Mouse (Mus musculus): ENCODE data around the gene Cav2. TPM values are rescaled to one million over a fixed set of nuclear protein-coding genes. Genes with fewer than 3 reads are reported as not detected.

Gene Cav2
- 7.7 and 10.2 TPM in 2 replicates for polyA plus RNA-seq (2016; fragmentation: Nextera tagmentation; extraction: Ambion mirVana)

- H3K4me3 ChIP-seq: peak within 1 kb of the TSS; percentile 51
- peak within 1 kb of the TSS; percentile 69 for H3K9ac ChIP-seq
- peaks cover 7% of the 10 kb centered on the region; the same call in 1 of the 2 replicates for H3K27me3 ChIP-seq (replicated peaks)
- no peaks in the 10 kb centered on the region for H3K9me3 ChIP-seq
- peak; percentile 93 for ATAC-seq (ENCODE audit: low FRiP score, low read depth)
- H3K36me3 ChIP-seq: no peaks in the 10 kb centered on the region
- under 1% methylated on average over 40 of the region's 40 CpGs for WGBS
- H3K4me1 ChIP-seq: peaks cover 14% of the 10 kb centered on the region
- H3K4me2 ChIP-seq (replicated peaks): peak within 1 kb of the TSS; percentile 96
- no peak within 1 kb of the TSS for H3K27ac ChIP-seq
Observed at GRCm38 (mm10) chr6:17280939-17281756, at the start of gene Cav2. TSS of gene Cav2 (plus strand) at chr6:17281185.

GRCm38 (mm10) chr6:17239693-17240092 is 41.3 kb upstream of the Cav2 start:
- Histone ChIP-seq H3K4me2 (replicated peaks) (no peak overlapping the region), H3K9ac (no peak overlapping the region), H3K27me3 (replicated peaks) (no peaks in the 10 kb centered on the region), H3K4me3 (no peak overlapping the region), H3K9me3 (no peaks in the 10 kb centered on the region), H3K27ac (no peak overlapping the region), H3K36me3 (no peaks in the 10 kb centered on the region), H3K4me1 (no peaks in the 10 kb centered on the region)
- ATAC-seq (ENCODE audit: low FRiP score, low read depth): no peak
- 82% methylated on average over 1 of the region's 1 CpGs for WGBS

- ATAC-seq (ENCODE audit: low FRiP score, low read depth): no peak
- Histone ChIP-seq H3K27ac (no peak overlapping the region), H3K4me3 (no peak overlapping the region), H3K4me1 (no peaks in the 10 kb centered on the region), H3K36me3 (no peaks in the 10 kb centered on the region), H3K4me2 (replicated peaks) (no peak overlapping the region), H3K9me3 (no peaks in the 10 kb centered on the region), H3K27me3 (replicated peaks) (no peaks in the 10 kb centered on the region), H3K9ac (no peak overlapping the region)
- WGBS: 85% methylated on average over 1 of the region's 1 CpGs
Observed at GRCm38 (mm10) chr6:17241013-17241412, 40.0 kb upstream of the Cav2 start.

GRCm38 (mm10) chr6:17246959-17247358 is 34.0 kb upstream of the Cav2 start:
- Histone ChIP-seq H3K9me3 (no peaks in the 10 kb centered on the region), H3K4me1 (no peaks in the 10 kb centered on the region), H3K27me3 (replicated peaks) (no peaks in the 10 kb centered on the region), H3K36me3 (no peaks in the 10 kb centered on the region), H3K4me2 (replicated peaks) (no peak overlapping the region), H3K4me3 (no peak overlapping the region), H3K9ac (no peak overlapping the region), H3K27ac (no peak overlapping the region)
- no peak for ATAC-seq (ENCODE audit: low FRiP score, low read depth)
- 95% methylated on average over 2 of the region's 2 CpGs for WGBS

GRCm38 (mm10) chr6:17247673-17248072 is 33.3 kb upstream of the Cav2 start:
- Histone ChIP-seq H3K4me3 (no peak overlapping the region), H3K9me3 (no peaks in the 10 kb centered on the region), H3K27me3 (replicated peaks) (no peaks in the 10 kb centered on the region), H3K4me1 (no peaks in the 10 kb centered on the region), H3K36me3 (no peaks in the 10 kb centered on the region), H3K4me2 (replicated peaks) (no peak overlapping the region), H3K27ac (no peak overlapping the region), H3K9ac (no peak overlapping the region)
- 94% methylated on average over 3 of the region's 3 CpGs for WGBS
- no peak for ATAC-seq (ENCODE audit: low FRiP score, low read depth)

GRCm38 (mm10) chr6:17248241-17248640 is 32.7 kb upstream of the Cav2 start:
- no peak overlapping the region for H3K4me3 ChIP-seq
- H3K4me1 ChIP-seq: no peaks in the 10 kb centered on the region
- peak; percentile 37; the same call in 1 of the 2 replicates for ATAC-seq (ENCODE audit: low FRiP score, low read depth)
- no peak overlapping the region for H3K9ac ChIP-seq
- no peak overlapping the region for H3K27ac ChIP-seq
- H3K36me3 ChIP-seq: no peaks in the 10 kb centered on the region
- H3K9me3 ChIP-seq: no peaks in the 10 kb centered on the region
- 33% methylated on average over 1 of the region's 1 CpGs for WGBS
- H3K4me2 ChIP-seq (replicated peaks): no peak overlapping the region
- no peaks in the 10 kb centered on the region for H3K27me3 ChIP-seq (replicated peaks)

GRCm38 (mm10) chr6:17251958-17252357 is 29.0 kb upstream of the Cav2 start:
- no peaks in the 10 kb centered on the region for H3K27me3 ChIP-seq (replicated peaks)
- H3K4me3 ChIP-seq: no peak overlapping the region
- H3K9me3 ChIP-seq: no peaks in the 10 kb centered on the region
- H3K9ac ChIP-seq: no peak overlapping the region
- no peaks in the 10 kb centered on the region for H3K4me1 ChIP-seq
- ATAC-seq (ENCODE audit: low FRiP score, low read depth): no peak
- H3K36me3 ChIP-seq: no peaks in the 10 kb centered on the region
- no peak overlapping the region for H3K27ac ChIP-seq
- no peak overlapping the region for H3K4me2 ChIP-seq (replicated peaks)
- WGBS: 78% methylated on average over 1 of the region's 1 CpGs

- H3K27ac ChIP-seq: no peak overlapping the region
- no peaks in the 10 kb centered on the region for H3K9me3 ChIP-seq
- no peak for ATAC-seq (ENCODE audit: low FRiP score, low read depth)
- H3K9ac ChIP-seq: no peak overlapping the region
- no peaks in the 10 kb centered on the region for H3K4me1 ChIP-seq
- H3K4me3 ChIP-seq: no peak overlapping the region
- H3K36me3 ChIP-seq: no peaks in the 10 kb centered on the region
- 91% methylated on average over 1 of the region's 1 CpGs for WGBS
- no peaks in the 10 kb centered on the region for H3K27me3 ChIP-seq (replicated peaks)
- H3K4me2 ChIP-seq (replicated peaks): no peak overlapping the region
Observed at GRCm38 (mm10) chr6:17258142-17258541, 22.8 kb upstream of the Cav2 start.

- Histone ChIP-seq H3K27me3 (replicated peaks) (no peaks in the 10 kb centered on the region), H3K4me1 (no peaks in the 10 kb centered on the region), H3K36me3 (no peaks in the 10 kb centered on the region), H3K9ac (no peak overlapping the region), H3K27ac (no peak overlapping the region), H3K4me2 (replicated peaks) (no peak overlapping the region), H3K9me3 (no peaks in the 10 kb centered on the region), H3K4me3 (no peak overlapping the region)
- 96% methylated on average over 1 of the region's 1 CpGs for WGBS
- no peak for ATAC-seq (ENCODE audit: low FRiP score, low read depth)
Observed at GRCm38 (mm10) chr6:17258911-17259310, 22.1 kb upstream of the Cav2 start.

GRCm38 (mm10) chr6:17262786-17263185 is 18.2 kb upstream of the Cav2 start:
- H3K27ac ChIP-seq: no peak overlapping the region
- 63% methylated on average over 2 of the region's 2 CpGs for WGBS
- no peaks in the 10 kb centered on the region for H3K27me3 ChIP-seq (replicated peaks)
- H3K4me2 ChIP-seq (replicated peaks): no peak overlapping the region
- no peak overlapping the region for H3K4me3 ChIP-seq
- no peaks in the 10 kb centered on the region for H3K9me3 ChIP-seq
- H3K4me1 ChIP-seq: no peaks in the 10 kb centered on the region
- ATAC-seq (ENCODE audit: low FRiP score, low read depth): no peak
- no peaks in the 10 kb centered on the region for H3K36me3 ChIP-seq
- H3K9ac ChIP-seq: no peak overlapping the region

GRCm38 (mm10) chr6:17265043-17265442 is 15.9 kb upstream of the Cav2 start:
- H3K9me3 ChIP-seq: no peaks in the 10 kb centered on the region
- WGBS: 80% methylated on average over 4 of the region's 4 CpGs
- no peaks in the 10 kb centered on the region for H3K27me3 ChIP-seq (replicated peaks)
- no peaks in the 10 kb centered on the region for H3K36me3 ChIP-seq
- no peak for ATAC-seq (ENCODE audit: low FRiP score, low read depth)
- H3K4me1 ChIP-seq: no peaks in the 10 kb centered on the region
- no peak overlapping the region for H3K4me2 ChIP-seq (replicated peaks)
- H3K9ac ChIP-seq: no peak overlapping the region
- H3K27ac ChIP-seq: no peak overlapping the region
- H3K4me3 ChIP-seq: no peak overlapping the region

GRCm38 (mm10) chr6:17266466-17266865 is 14.5 kb upstream of the Cav2 start:
- no peaks in the 10 kb centered on the region for H3K4me1 ChIP-seq
- H3K27me3 ChIP-seq (replicated peaks): no peaks in the 10 kb centered on the region
- H3K4me3 ChIP-seq: no peak overlapping the region
- H3K4me2 ChIP-seq (replicated peaks): no peak overlapping the region
- WGBS: 88% methylated on average over 3 of the region's 3 CpGs
- H3K27ac ChIP-seq: no peak overlapping the region
- H3K9me3 ChIP-seq: no peaks in the 10 kb centered on the region
- H3K36me3 ChIP-seq: no peaks in the 10 kb centered on the region
- H3K9ac ChIP-seq: no peak overlapping the region
- no peak for ATAC-seq (ENCODE audit: low FRiP score, low read depth)

- WGBS: 87% methylated on average over 3 of the region's 3 CpGs
- Histone ChIP-seq H3K4me2 (replicated peaks) (no peak overlapping the region), H3K4me1 (peaks cover 14% of the 10 kb centered on the region), H3K9me3 (no peaks in the 10 kb centered on the region), H3K9ac (no peak overlapping the region), H3K27me3 (replicated peaks) (peaks cover 7% of the 10 kb centered on the region; the same call in 1 of the 2 replicates), H3K4me3 (no peak overlapping the region), H3K36me3 (no peaks in the 10 kb centered on the region), H3K27ac (no peak overlapping the region)
- no peak for ATAC-seq (ENCODE audit: low FRiP score, low read depth)
Observed at GRCm38 (mm10) chr6:17278366-17278765, 2.6 kb upstream of the Cav2 start.
